Comparison of ENCODE assay signal across 8 mouse cellular contexts in genomic region chr13:43565346-43565745, GRCm38 (mm10).
DNase-seq lines count a peak whose midpoint lies in the region; ATAC-seq lines count a peak whose summit lies in the region.

No protein-coding gene starts in this region.

- peak; percentile 52 for DNase-seq in A20 (ENCODE audit: low read depth, low spot score)
- DNase-seq in Muller cell, postnatal 12 days (ENCODE audit: inconsistent ontology term): peak; percentile 74
- DNase-seq in cerebellum, adult 9-10 months: peak; percentile 81
- DNase-seq in kidney, postnatal 10 days: peak; percentile 89
- peak; percentile 63 to 79 for DNase-seq in lung, adult 18-20 months
- peak; percentile 92 for DNase-seq in right cerebral cortex, adult 2 months (ENCODE audit: low spot score in 2 of 2)
- DNase-seq in urinary bladder, postnatal 25 days (ENCODE audit: low spot score): peak; percentile 74

- peak; percentile 77 for ATAC-seq in frontal cortex, adult (ENCODE audit: low TSS enrichment)

Comparison
In these comparisons a context has a peak if more than half of its experiments do, and no peak if none do; other contexts are left out.
1. Peak in every context shown above with its lines: DNase-seq and ATAC-seq.